Comparison of ENCODE assay signal across 19 mouse cellular contexts in genomic region chr19:28580499-28580898, GRCm38 (mm10).
A peak's percentile ranks its signal among the peaks of the same experiment; 100 is the strongest.
DNase-seq lines count a peak whose midpoint lies in the region; ATAC-seq and TF ChIP-seq lines count a peak whose summit lies in the region.
"Had no signal": no experiment of that assay in that cellular context is flagged by ENCODE, and none has a peak within 500 bp of the region (broad histone marks: within the 10 kb centered on the region; RNA-seq: fewer than 3 reads in every experiment).

No protein-coding gene starts in this region.

- no peak overlapping the region for H3K4me2 ChIP-seq in forebrain, postnatal 0 days (ENCODE audit: low read depth)
- H3K4me2 ChIP-seq in forebrain, embryonic 11.5 days (ENCODE audit: low read depth, low read length, severe bottlenecking), result no peak overlapping the region
- no peak overlapping the region for H3K4me2 ChIP-seq in midbrain, embryonic 14.5 days (ENCODE audit: low read length)
- H3K4me2 ChIP-seq: embryonic facial prominence, embryonic 15.5 days; liver, embryonic 11.5 days had no signal

- peaks cover 7% of the 10 kb centered on the region for H3K4me1 ChIP-seq in forebrain, postnatal 0 days (ENCODE audit: insufficient read depth)
- no peaks in the 10 kb centered on the region; the same call in 1 of the 2 replicates for H3K4me1 ChIP-seq in forebrain, embryonic 11.5 days (replicated peaks; ENCODE audit: control insufficient read depth, insufficient read depth, low read length)
- peaks cover 26% of the 10 kb centered on the region for H3K4me1 ChIP-seq in midbrain, embryonic 10.5 days
- peaks cover 9% of the 10 kb centered on the region; the same call in 1 of the 2 replicates for H3K4me1 ChIP-seq in midbrain, embryonic 14.5 days (ENCODE audit: control insufficient read depth, insufficient read depth, low read length)

- H3K36me3 ChIP-seq in forebrain, postnatal 0 days (ENCODE audit: insufficient read depth), result no peaks in the 10 kb centered on the region
- H3K36me3 ChIP-seq in forebrain, embryonic 11.5 days (ENCODE audit: control insufficient read depth, insufficient read depth, low read length), result no peaks in the 10 kb centered on the region
- H3K36me3 ChIP-seq in midbrain, embryonic 10.5 days, result no peaks in the 10 kb centered on the region
- H3K36me3 ChIP-seq in midbrain, embryonic 14.5 days (ENCODE audit: control insufficient read depth, insufficient read depth, low read length), result no peaks in the 10 kb centered on the region
- H3K36me3 ChIP-seq: embryonic facial prominence, embryonic 15.5 days; forebrain, embryonic 12.5 days; hindbrain, embryonic 10.5 days; limb, embryonic 10.5 days had no signal

- no peak for ATAC-seq in forebrain, postnatal 0 days
- ATAC-seq in forebrain, embryonic 11.5 days (replicated peaks; ENCODE audit: low FRiP score), result no peak
- no peak for ATAC-seq in midbrain, embryonic 14.5 days (ENCODE audit: low FRiP score, low TSS enrichment)

- DNase-seq in forebrain, postnatal 0 days, result peak; percentile 41
- DNase-seq in forebrain, embryonic 11.5 days (ENCODE audit: low spot score), result no peak
- no peak for DNase-seq in midbrain, embryonic 10.5 days (ENCODE audit: low spot score)
- DNase-seq in midbrain, embryonic 14.5 days, result no peak
- peak; percentile 38 to 73 for DNase-seq in frontal cortex, postnatal 36 days (ENCODE audit: low spot score in 2 of 2)
- peak; percentile 53 to 57 for DNase-seq in left cerebral cortex, postnatal 36 days (ENCODE audit: low spot score in 2 of 2)
- no peak for DNase-seq in urinary bladder, postnatal 10 days (ENCODE audit: low spot score)
- no peak for DNase-seq in gastrocnemius, adult 18-20 months (ENCODE audit: low spot score)
- DNase-seq: cerebellum, postnatal 14 days; heart, adult 2 months; kidney, adult 8-10 months; kidney, postnatal 25 days; lung, adult 2 months; thymus, postnatal 14 days had no signal

- H3K27ac ChIP-seq in forebrain, postnatal 0 days (ENCODE audit: low read depth, low read length), result no peak overlapping the region
- H3K27ac ChIP-seq in forebrain, embryonic 11.5 days (ENCODE audit: low read depth, low read length), result no peak overlapping the region
- H3K27ac ChIP-seq in midbrain, embryonic 10.5 days (replicated peaks), result peak overlapping the region; percentile 80
- no peak overlapping the region for H3K27ac ChIP-seq in midbrain, embryonic 14.5 days (replicated peaks; ENCODE audit: low read depth, low read length)
- H3K27ac ChIP-seq: embryonic facial prominence, embryonic 15.5 days; forebrain, embryonic 12.5 days; heart, adult 2 months had no signal

- H3K9ac ChIP-seq in forebrain, postnatal 0 days, result no peak overlapping the region
- no peak overlapping the region for H3K9ac ChIP-seq in forebrain, embryonic 11.5 days (ENCODE audit: low read length)
- no peak overlapping the region for H3K9ac ChIP-seq in midbrain, embryonic 14.5 days (replicated peaks; ENCODE audit: low read length)
- H3K9ac ChIP-seq: embryonic facial prominence, embryonic 15.5 days; forebrain, embryonic 12.5 days had no signal

- intact Hi-C loops in left cerebral cortex, postnatal 36 days (cut with DNase I), result loop anchor here (1.0 kb wide), 1 partner anchor 77 kb away; no protein-coding TSS in a partner anchor

- 54% methylated on average over 8 of the region's 8 CpGs for WGBS in forebrain, postnatal 0 days
- 64% methylated on average over 8 of the region's 8 CpGs for WGBS in forebrain, embryonic 11.5 days
- WGBS in midbrain, embryonic 10.5 days, result 67% methylated on average over 8 of the region's 8 CpGs
- WGBS in midbrain, embryonic 14.5 days, result 52% methylated on average over 8 of the region's 8 CpGs

- no peaks in the 10 kb centered on the region for H3K27me3 ChIP-seq in forebrain, postnatal 0 days (ENCODE audit: insufficient read depth, low read length)
- peaks cover 21% of the 10 kb centered on the region for H3K27me3 ChIP-seq in forebrain, embryonic 11.5 days (ENCODE audit: control insufficient read depth, insufficient read depth, low read length)
- H3K27me3 ChIP-seq in midbrain, embryonic 10.5 days (ENCODE audit: low read depth, poor library complexity, severe bottlenecking), result peaks cover 62% of the 10 kb centered on the region
- 0 out of 2 replicates have a peak, but pooled peaks cover 8% of the 10 kb centered on the region for H3K27me3 ChIP-seq in midbrain, embryonic 14.5 days (ENCODE audit: control insufficient read depth, insufficient read depth, low read length)
- H3K27me3 ChIP-seq: embryonic facial prominence, embryonic 15.5 days had no signal

- no peak overlapping the region for H3K4me3 ChIP-seq in forebrain, postnatal 0 days (ENCODE audit: low read depth, low read length)
- H3K4me3 ChIP-seq in forebrain, embryonic 11.5 days (ENCODE audit: low read depth, low read length), result no peak overlapping the region
- no peak overlapping the region for H3K4me3 ChIP-seq in midbrain, embryonic 10.5 days
- H3K4me3 ChIP-seq in midbrain, embryonic 14.5 days (replicated peaks; ENCODE audit: low read depth, low read length), result no peak overlapping the region
- H3K4me3 ChIP-seq: embryonic facial prominence, embryonic 15.5 days; forebrain, embryonic 12.5 days; heart, adult 2 months; hindbrain, embryonic 10.5 days; limb, embryonic 10.5 days had no signal

- H3K9me3 ChIP-seq in forebrain, postnatal 0 days (ENCODE audit: low read length), result no peaks in the 10 kb centered on the region
- H3K9me3 ChIP-seq in forebrain, embryonic 11.5 days (ENCODE audit: control insufficient read depth, low read length), result no peaks in the 10 kb centered on the region
- no peaks in the 10 kb centered on the region for H3K9me3 ChIP-seq in midbrain, embryonic 10.5 days (replicated peaks)
- H3K9me3 ChIP-seq in midbrain, embryonic 14.5 days (ENCODE audit: control insufficient read depth, low read length), result no peaks in the 10 kb centered on the region
- H3K9me3 ChIP-seq: embryonic facial prominence, embryonic 15.5 days; forebrain, embryonic 12.5 days; hindbrain, embryonic 10.5 days; limb, embryonic 10.5 days had no signal

- TF ChIP-seq CTCF in forebrain, postnatal 0 days (IDR thresholded peaks at IDR 0.05; ENCODE audit: low read depth), result no peak

Comparison
In these comparisons a context has a peak if more than half of its experiments do, and no peak if none do; other contexts are left out.
1. DNase-seq: peak in forebrain, postnatal 0 days (single experiment), frontal cortex, postnatal 36 days (2 of 2) and left cerebral cortex, postnatal 36 days (2 of 2); none in forebrain, embryonic 11.5 days (single experiment), midbrain, embryonic 10.5 days (single experiment), midbrain, embryonic 14.5 days (single experiment), urinary bladder, postnatal 10 days (single experiment) and gastrocnemius, adult 18-20 months (single experiment).